In the genomic region with DNA sequence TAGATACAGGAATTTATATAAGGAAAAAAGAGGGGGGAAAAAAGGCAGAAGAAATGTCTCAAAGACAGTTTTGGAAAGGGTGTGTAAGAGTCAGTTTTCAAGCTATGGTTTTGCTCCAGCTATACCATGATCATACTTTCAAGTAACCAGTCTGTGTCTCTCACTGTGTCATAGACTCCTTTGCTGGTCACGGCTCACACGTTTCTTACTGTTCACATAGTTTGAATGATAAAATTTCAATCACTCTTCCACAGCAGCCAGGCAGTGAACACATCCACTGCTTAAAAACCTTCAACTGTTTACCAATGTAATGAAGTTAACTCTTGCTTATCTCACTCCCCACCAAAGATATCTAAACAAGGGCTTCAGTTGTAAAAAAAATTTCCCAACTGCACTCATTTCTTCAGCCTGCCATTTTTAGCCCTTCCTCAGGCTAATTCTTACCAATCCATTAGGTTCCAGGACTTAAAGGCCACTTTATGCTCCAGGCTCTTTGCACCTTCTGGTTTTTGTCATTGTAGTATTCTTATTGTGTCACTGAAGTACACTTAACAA, we compare ENCODE assay signal across 31 mouse cellular contexts. TPM values are rescaled to one million over a fixed set of nuclear protein-coding genes. Genes with fewer than 3 reads are reported as not detected.
A peak's percentile ranks its signal among the peaks of the same experiment; 100 is the strongest.
DNase-seq lines count a peak whose midpoint lies in the region; ATAC-seq and TF ChIP-seq lines count a peak whose summit lies in the region.
"Had no signal": no experiment of that assay in that cellular context is flagged by ENCODE, and none has a peak within 500 bp of the region (broad histone marks: within the 10 kb centered on the region; RNA-seq: fewer than 3 reads in every experiment).

No protein-coding gene starts in this region.

- no peak for ATAC-seq in heart, embryonic 14.5 days (ENCODE audit: insufficient number of reproducible peaks, insufficient read depth, low FRiP score, low read depth)
- no peak for ATAC-seq in megakaryocyte, adult 5-6 weeks (ENCODE audit: poor library complexity, severe bottlenecking)
- ATAC-seq in liver, embryonic 15.5 days (ENCODE audit: insufficient read depth): peak; percentile 40; the same call in 1 of the 2 replicates
- ATAC-seq in stomach, postnatal 0 days (ENCODE audit: low FRiP score, low TSS enrichment): no peak
- ATAC-seq: activated CD4-positive, CD25-positive, alpha-beta regulatory T cell, adult 4 months; forebrain, embryonic 13.5 days; inflammation-experienced regulatory T-cells, adult 6 months; midbrain, embryonic 15.5 days had no signal

- no peak for TF ChIP-seq CTCF in stomach, postnatal 0 days (IDR thresholded peaks at IDR 0.05; ENCODE audit: low read depth)

- WGBS in heart, embryonic 14.5 days: 39% methylated on average over 2 of the region's 2 CpGs
- 47% methylated on average over 2 of the region's 2 CpGs for WGBS in heart, embryonic 10.5 days
- WGBS in liver, embryonic 15.5 days (ENCODE audit: insufficient replicate concordance): 22% methylated on average over 2 of the region's 2 CpGs
- 35% methylated on average over 2 of the region's 2 CpGs for WGBS in stomach, postnatal 0 days

- H3K4me1 ChIP-seq in heart, embryonic 14.5 days (ENCODE audit: control insufficient read depth in 2 of 2, insufficient read depth in 2 of 2, low read length in 2 of 2): peaks cover 4 to 48% of the 10 kb centered on the region in 2 experiments; a peak in 3 of 4 replicates
- H3K4me1 ChIP-seq in heart, embryonic 10.5 days: peaks cover 43% of the 10 kb centered on the region
- H3K4me1 ChIP-seq in megakaryocyte, embryonic 14.5 days: peaks cover 80% of the 10 kb centered on the region
- H3K4me1 ChIP-seq in liver, embryonic 15.5 days (replicated peaks): peaks cover 75% of the 10 kb centered on the region
- peaks cover 2% of the 10 kb centered on the region for H3K4me1 ChIP-seq in stomach, postnatal 0 days (replicated peaks; ENCODE audit: control insufficient read depth, insufficient read depth)

- H3K9ac ChIP-seq in heart, embryonic 14.5 days (ENCODE audit: low read length): no peak overlapping the region
- H3K9ac ChIP-seq in liver, embryonic 15.5 days: no peak overlapping the region
- H3K9ac ChIP-seq in stomach, postnatal 0 days (ENCODE audit: low read length): no peak overlapping the region
- H3K9ac ChIP-seq: forebrain, embryonic 13.5 days; hindbrain, embryonic 13.5 days; midbrain, embryonic 15.5 days; stomach, embryonic 15.5 days had no signal

- no peak for DNase-seq in heart, embryonic 10.5 days (ENCODE audit: low spot score)
- no peak for DNase-seq in stomach, postnatal 0 days (ENCODE audit: low spot score)
- DNase-seq in cerebellum, adult 8-10 months: no peak
- no peak for DNase-seq in right cerebral cortex, postnatal 4 days
- DNase-seq: adrenal gland, postnatal 10 days; B cell, adult 2 months; cerebellum, adult 18-20 months; cerebellum, postnatal 25 days; embryo, embryonic 11 days; kidney, adult 18-20 months; lung, postnatal 10 days; thymus, adult 2 months had no signal

- H3K4me2 ChIP-seq in heart, embryonic 14.5 days (ENCODE audit: low read length): no peak overlapping the region
- H3K4me2 ChIP-seq in liver, embryonic 15.5 days: peak overlapping the region; percentile 6; the same call in 1 of the 2 replicates
- no peak overlapping the region for H3K4me2 ChIP-seq in stomach, postnatal 0 days (replicated peaks; ENCODE audit: low read depth)
- H3K4me2 ChIP-seq: forebrain, embryonic 13.5 days; hindbrain, embryonic 13.5 days; midbrain, embryonic 15.5 days; stomach, embryonic 15.5 days had no signal

- H3K27me3 ChIP-seq in heart, embryonic 14.5 days (ENCODE audit: control insufficient read depth, insufficient read depth, low read length): no peaks in the 10 kb centered on the region
- H3K27me3 ChIP-seq in heart, embryonic 10.5 days (ENCODE audit: insufficient read depth, poor library complexity, severe bottlenecking): no peaks in the 10 kb centered on the region
- H3K27me3 ChIP-seq in megakaryocyte, embryonic 14.5 days (replicated peaks): no peaks in the 10 kb centered on the region
- H3K27me3 ChIP-seq in liver, embryonic 15.5 days: no peaks in the 10 kb centered on the region
- no peaks in the 10 kb centered on the region for H3K27me3 ChIP-seq in stomach, postnatal 0 days (ENCODE audit: control insufficient read depth, insufficient read depth, low read length)
- H3K27me3 ChIP-seq: forebrain, embryonic 13.5 days; hindbrain, embryonic 13.5 days; midbrain, embryonic 15.5 days; stomach, embryonic 15.5 days had no signal

- no peaks in the 10 kb centered on the region for H3K9me3 ChIP-seq in heart, embryonic 14.5 days (ENCODE audit: control insufficient read depth, low read length)
- no peaks in the 10 kb centered on the region for H3K9me3 ChIP-seq in heart, embryonic 10.5 days
- no peaks in the 10 kb centered on the region for H3K9me3 ChIP-seq in megakaryocyte, embryonic 14.5 days
- no peaks in the 10 kb centered on the region for H3K9me3 ChIP-seq in liver, embryonic 15.5 days (replicated peaks)
- H3K9me3 ChIP-seq in stomach, postnatal 0 days (ENCODE audit: control insufficient read depth, low read length): no peaks in the 10 kb centered on the region
- H3K9me3 ChIP-seq: forebrain, embryonic 13.5 days; hindbrain, embryonic 13.5 days; midbrain, embryonic 15.5 days; stomach, embryonic 15.5 days had no signal

- peak overlapping the region; percentile 26 to 39; a peak in 2 of 4 replicates for H3K27ac ChIP-seq in heart, embryonic 14.5 days (replicated peaks in 1 of 2; ENCODE audit: control insufficient read depth in 1 of 2, insufficient read depth in 1 of 2, low read depth in 2 of 2, low read length in 2 of 2)
- no peak overlapping the region for H3K27ac ChIP-seq in heart, embryonic 10.5 days
- peak overlapping the region; percentile 4 for H3K27ac ChIP-seq in liver, embryonic 15.5 days (replicated peaks)
- H3K27ac ChIP-seq in stomach, postnatal 0 days (replicated peaks): 0 out of 2 replicates have a peak overlapping the region, but pooled peaks have one; percentile 8
- H3K27ac ChIP-seq: forebrain, embryonic 13.5 days; hindbrain, embryonic 13.5 days; kidney, postnatal 0 days; left cerebral cortex, adult 2 months; midbrain, embryonic 15.5 days; stomach, embryonic 15.5 days had no signal

- peaks cover 11% of the 10 kb centered on the region for H3K36me3 ChIP-seq in heart, embryonic 14.5 days (ENCODE audit: control insufficient read depth, insufficient read depth, low read length)
- peaks cover 17% of the 10 kb centered on the region; the same call in 1 of the 2 replicates for H3K36me3 ChIP-seq in heart, embryonic 10.5 days
- H3K36me3 ChIP-seq in megakaryocyte, embryonic 14.5 days (replicated peaks; ENCODE audit: low read length): peaks cover 37% of the 10 kb centered on the region
- H3K36me3 ChIP-seq in liver, embryonic 15.5 days (replicated peaks): peaks cover 37% of the 10 kb centered on the region
- no peaks in the 10 kb centered on the region; the same call in 1 of the 2 replicates for H3K36me3 ChIP-seq in stomach, postnatal 0 days (ENCODE audit: control insufficient read depth, insufficient read depth, low read length)
- H3K36me3 ChIP-seq: midbrain, embryonic 15.5 days; stomach, embryonic 15.5 days had no signal

- no peak for TF ChIP-seq EP300 in stomach, postnatal 0 days (optimal IDR thresholded peaks at IDR 0.05)

- H3K4me3 ChIP-seq in heart, embryonic 14.5 days (ENCODE audit: control insufficient read depth in 1 of 2, insufficient read depth in 1 of 2, low read depth in 1 of 2, low read length in 2 of 2): no peak overlapping the region
- H3K4me3 ChIP-seq in heart, embryonic 10.5 days: no peak overlapping the region
- H3K4me3 ChIP-seq in megakaryocyte, embryonic 14.5 days (replicated peaks): peak overlapping the region; percentile 14
- no peak overlapping the region for H3K4me3 ChIP-seq in liver, embryonic 15.5 days (replicated peaks)
- H3K4me3 ChIP-seq in stomach, postnatal 0 days (ENCODE audit: low read depth, low read length): no peak overlapping the region
- H3K4me3 ChIP-seq: forebrain, embryonic 13.5 days; hindbrain, embryonic 13.5 days; left cerebral cortex, adult 2 months; midbrain, embryonic 15.5 days; stomach, embryonic 15.5 days had no signal

RNA-seq across cellular contexts. Expression of gene Luc7l3, which starts 7.6 kb away (rescaled TPM):
- 61.9 and 62.9 TPM in 2 replicates for polyA plus RNA-seq in heart, embryonic 14.5 days (2014; fragmentation: Nextera tagmentation; extraction: Ambion mirVana)
- polyA plus RNA-seq in heart, embryonic 10.5 days (2016; fragmentation: Nextera tagmentation; extraction: Ambion mirVana): 66.3 and 93.4 TPM in 2 replicates
- 2.8 and 22.3 TPM in 2 replicates for polyA plus RNA-seq in megakaryocyte, embryonic 14.5 days (2012; ENCODE audit: insufficient read depth, low replicate concordance)
- total RNA-seq in megakaryocyte, adult 5-6 weeks (2015): 115 and 130 TPM in 2 replicates
- 283 and 293 TPM in 2 replicates for total RNA-seq in megakaryocyte, adult 5-6 weeks (2017)
- 35.5 and 36.8 TPM in 2 replicates for polyA plus RNA-seq in liver, embryonic 15.5 days (2015; fragmentation: Nextera tagmentation; extraction: Ambion mirVana)
- polyA plus RNA-seq in stomach, postnatal 0 days (2015; fragmentation: Nextera tagmentation; extraction: Ambion mirVana): 50.0 and 51.2 TPM in 2 replicates

RNA-seq across cellular contexts. Expression of gene Ankrd40, which starts 13.6 kb away (rescaled TPM):
- 46.1 and 59.2 TPM in 2 replicates for polyA plus RNA-seq in heart, embryonic 14.5 days (2014; fragmentation: Nextera tagmentation; extraction: Ambion mirVana)
- 16.3 and 20.3 TPM in 2 replicates for polyA plus RNA-seq in heart, embryonic 10.5 days (2016; fragmentation: Nextera tagmentation; extraction: Ambion mirVana)
- 32.7 and 40.6 TPM in 2 replicates for polyA plus RNA-seq in megakaryocyte, embryonic 14.5 days (2012; ENCODE audit: insufficient read depth, low replicate concordance)
- total RNA-seq in megakaryocyte, adult 5-6 weeks (2015): 22.6 and 24.8 TPM in 2 replicates
- total RNA-seq in megakaryocyte, adult 5-6 weeks (2017): 64.7 and 74.1 TPM in 2 replicates
- polyA plus RNA-seq in liver, embryonic 15.5 days (2015; fragmentation: Nextera tagmentation; extraction: Ambion mirVana): 7.4 and 9.0 TPM in 2 replicates
- 14.8 and 15.6 TPM in 2 replicates for polyA plus RNA-seq in stomach, postnatal 0 days (2015; fragmentation: Nextera tagmentation; extraction: Ambion mirVana)

RNA-seq across cellular contexts. Expression of gene Gm21885, which starts 32.5 kb away (rescaled TPM):
- polyA plus RNA-seq in heart, embryonic 14.5 days (2014; fragmentation: Nextera tagmentation; extraction: Ambion mirVana): 0.36 and 1.1 TPM in 2 replicates
- 0.18 TPM in 1 of 2 replicates, not detected in the other for polyA plus RNA-seq in heart, embryonic 10.5 days (2016; fragmentation: Nextera tagmentation; extraction: Ambion mirVana)
- not detected in 2 replicates for polyA plus RNA-seq in megakaryocyte, embryonic 14.5 days (2012; ENCODE audit: insufficient read depth, low replicate concordance)
- not detected in 2 replicates for total RNA-seq in megakaryocyte, adult 5-6 weeks (2015)
- not detected in 2 replicates for total RNA-seq in megakaryocyte, adult 5-6 weeks (2017)
- 0.15 TPM in 1 of 2 replicates, not detected in the other for polyA plus RNA-seq in liver, embryonic 15.5 days (2015; fragmentation: Nextera tagmentation; extraction: Ambion mirVana)
- not detected in 2 replicates for polyA plus RNA-seq in stomach, postnatal 0 days (2015; fragmentation: Nextera tagmentation; extraction: Ambion mirVana)
- total RNA-seq: adrenal gland, postnatal 10 days; gastrocnemius, adult 8-10 months; heart, postnatal 25 days; layer of hippocampus, postnatal 10 days; left cerebral cortex, adult 2 months; left cerebral cortex, postnatal 36 days; liver, adult 2 months had no signal
- polyA plus RNA-seq: forebrain, embryonic 13.5 days; gonadal fat pad, adult 2 months; neural tube, embryonic 14.5 days; thymus, adult 2 months had no signal
